Mouse (Mus musculus) lung, postnatal 0 days (tissue): ENCODE measurements around the gene Olfr1393. TPM values are rescaled to one million over a fixed set of nuclear protein-coding genes. Genes with fewer than 3 reads are reported as not detected.
A peak's percentile ranks its signal among the peaks of the same experiment; 100 is the strongest.

Source experiments
- ATAC-seq: fragments of 200-750 bp; cut with Nextera tagmentation; 2 replicates; pipeline ENCODE4 v1.8.0; 2017; ENCODE audit warnings: moderate library complexity
- DNase-seq: peaks from one replicate; pipeline ENCODE4 v3.0.0-alpha.2; 2016; ENCODE audit warnings: low spot score
- H3K27ac ChIP-seq: fragments of 300-500 bp; sonication (generic); 2 replicates; pipeline ENCODE4 v1.5.1; 2014; ENCODE audit warnings: antibody characterized with exemption, mild to moderate bottlenecking, low read length, mixed read lengths
- H3K27me3 ChIP-seq: fragments of 300-500 bp; sonication (generic); replicated peaks from 2 replicates; pipeline ENCODE4 v1.6.1; 2014; ENCODE audit warnings: low read length, mixed read lengths; ENCODE audit not compliant: insufficient read depth
- H3K36me3 ChIP-seq: fragments of 300-500 bp; sonication (generic); 2 replicates; pipeline ENCODE4 v1.6.1; 2014; ENCODE audit warnings: low read length, mixed read lengths; ENCODE audit not compliant: insufficient read depth
- H3K4me1 ChIP-seq: fragments of 300-500 bp; sonication (generic); 2 replicates; pipeline ENCODE4 v1.6.1; 2014; ENCODE audit warnings: antibody characterized with exemption, low read depth, low read length, mixed read lengths; ENCODE audit not compliant: insufficient read depth
- H3K4me2 ChIP-seq: fragments of 300-500 bp; sonication (generic); replicated peaks from 2 replicates; pipeline ENCODE4 v1.6.1; 2014; ENCODE audit warnings: low read depth, mild to moderate bottlenecking, low read length, moderate library complexity, mixed read lengths
- H3K4me3 ChIP-seq: fragments of 300-500 bp; sonication (generic); 2 replicates; pipeline ENCODE4 v1.5.1; 2014; ENCODE audit warnings: low read depth, low read length
- H3K9ac ChIP-seq: fragments of 300-500 bp; sonication (generic); replicated peaks from 2 replicates; pipeline ENCODE4 v1.6.1; 2014; ENCODE audit warnings: low read depth, mild to moderate bottlenecking
- H3K9me3 ChIP-seq: fragments of 300-500 bp; sonication (generic); 2 replicates; pipeline ENCODE4 v1.6.1; 2016; ENCODE audit warnings: low read length, mixed read lengths
- CTCF ChIP-seq: IDR thresholded peaks from 2 replicates; pipeline ENCODE4 v1.5.1; 2016; ENCODE audit warnings: antibody characterized with exemption, mild to moderate bottlenecking
- EP300 ChIP-seq: IDR thresholded peaks from 2 replicates; pipeline ENCODE4 v1.6.1; 2016; ENCODE audit warnings: antibody characterized with exemption, mild to moderate bottlenecking, control low read depth
- WGBS: fragments of 180-500 bp; shearing (Covaris S2); extraction: QIAGEN DNeasy Blood & Tissue Kit; methylation state at CpG from one replicate; pipeline ENCODE4 v1.1.7; 2014; 5-methylcytosine and 5-hydroxymethylcytosine counted together
- polyA plus RNA-seq: library from polyadenylated mRNA; unstranded; fragments of >200 nt; fragmentation: Nextera tagmentation; extraction: Ambion mirVana; gene quantifications from 2 replicates; pipeline ENCODE4 v1.2.1, GENCODE M21; 2015

The Olfr1393 gene
- polyA plus RNA-seq, 1 experiment from 2014 or later: not detected

GRCm38 (mm10) chr11:49249811-49250421 lies 28.2 kb upstream of the Olfr1393 start:
- Histone ChIP-seq H3K36me3 (peaks cover 3% of the 10 kb centered on the region; the same call in 1 of the 2 replicates), H3K4me2 (peak overlapping the region; percentile 65), H3K9ac (peak overlapping the region; percentile 82), H3K27me3 (no peaks in the 10 kb centered on the region), H3K4me1 (peaks cover 41% of the 10 kb centered on the region), H3K4me3 (peak overlapping the region; percentile 66), H3K9me3 (no peaks in the 10 kb centered on the region), H3K27ac (peak overlapping the region; percentile 96)
- WGBS: 15% methylated on average over 10 of the region's 10 CpGs
- TF ChIP-seq EP300: no peak
- no peak for TF ChIP-seq CTCF
- no peak for ATAC-seq
- DNase-seq: peak; percentile 25

- TF ChIP-seq EP300: peak; percentile 61; the same call in 1 of the 2 replicates
- peak; percentile 67 for TF ChIP-seq CTCF
- Histone ChIP-seq H3K36me3 (peaks cover 6% of the 10 kb centered on the region; the same call in 1 of the 2 replicates), H3K4me3 (peak overlapping the region; percentile 66), H3K27me3 (no peaks in the 10 kb centered on the region), H3K4me2 (peak overlapping the region; percentile 65), H3K4me1 (peaks cover 37% of the 10 kb centered on the region), H3K27ac (peak overlapping the region; percentile 96), H3K9ac (peak overlapping the region; percentile 82), H3K9me3 (no peaks in the 10 kb centered on the region)
- peak; percentile 94 for ATAC-seq
- DNase-seq: peak; percentile 96
- 4% methylated on average over 40 of the region's 45 CpGs for WGBS
These were observed 27.4 kb upstream of the Olfr1393 start for GRCm38 (mm10) chr11:49250422-49251379.

- peak overlapping the region; percentile 65 for H3K4me2 ChIP-seq
- ATAC-seq (no peak), DNase-seq (no peak)
- H3K27me3 ChIP-seq: no peaks in the 10 kb centered on the region
- peak overlapping the region; percentile 82; the same call in 1 of the 2 replicates for H3K9ac ChIP-seq
- WGBS: 42% methylated on average over 7 of the region's 7 CpGs
- peak overlapping the region; percentile 96; the same call in 1 of the 2 replicates for H3K27ac ChIP-seq
- TF ChIP-seq EP300 (no peak), CTCF (no peak)
- peaks cover 37% of the 10 kb centered on the region for H3K4me1 ChIP-seq
- peak overlapping the region; percentile 66 for H3K4me3 ChIP-seq
- no peaks in the 10 kb centered on the region for H3K9me3 ChIP-seq
- H3K36me3 ChIP-seq: peaks cover 6% of the 10 kb centered on the region; the same call in 1 of the 2 replicates
These were observed 26.7 kb upstream of the Olfr1393 start for GRCm38 (mm10) chr11:49251380-49251761.

- H3K4me3 ChIP-seq: peak overlapping the region; percentile 66; the same call in 1 of the 2 replicates
These were observed 26.1 kb upstream of the Olfr1393 start for GRCm38 (mm10) chr11:49252048-49252447.

GRCm38 (mm10) chr11:49253035-49253434 lies 25.1 kb upstream of the Olfr1393 start:
- H3K4me2 ChIP-seq: peak overlapping the region; percentile 11
- peaks cover 26% of the 10 kb centered on the region for H3K4me1 ChIP-seq
- no peak overlapping the region for H3K9ac ChIP-seq
- ATAC-seq (no peak), DNase-seq (peak; percentile 26)
- H3K9me3 ChIP-seq: no peaks in the 10 kb centered on the region
- H3K27me3 ChIP-seq: no peaks in the 10 kb centered on the region
- peaks cover 6% of the 10 kb centered on the region; the same call in 1 of the 2 replicates for H3K36me3 ChIP-seq
- H3K4me3 ChIP-seq: no peak overlapping the region
- no peak overlapping the region for H3K27ac ChIP-seq
- TF ChIP-seq EP300 (no peak), CTCF (no peak)
- 54% methylated on average over 6 of the region's 6 CpGs for WGBS

More at GRCm38 (mm10) chr11:49252048-49252447, 26.1 kb upstream of the Olfr1393 start:
- Histone ChIP-seq H3K27me3 (no peaks in the 10 kb centered on the region), H3K4me1 (peaks cover 36% of the 10 kb centered on the region), H3K4me2 (peak overlapping the region; percentile 65), H3K9ac (0 out of 2 replicates have a peak overlapping the region, but pooled peaks have one; percentile 82), H3K27ac (no peak overlapping the region), H3K36me3 (peaks cover 6% of the 10 kb centered on the region; the same call in 1 of the 2 replicates), H3K9me3 (no peaks in the 10 kb centered on the region)
- DNase-seq (no peak), ATAC-seq (no peak)
- TF ChIP-seq EP300: no peak
- no peak for TF ChIP-seq CTCF
- 74% methylated on average over 5 of the region's 5 CpGs for WGBS

- TF ChIP-seq CTCF (no peak), EP300 (no peak)
- no peak for ATAC-seq
- Histone ChIP-seq H3K9ac (no peak overlapping the region), H3K9me3 (no peaks in the 10 kb centered on the region), H3K27me3 (no peaks in the 10 kb centered on the region), H3K4me2 (no peak overlapping the region), H3K4me3 (no peak overlapping the region), H3K27ac (no peak overlapping the region), H3K36me3 (peaks cover 24% of the 10 kb centered on the region), H3K4me1 (peaks cover 2% of the 10 kb centered on the region; the same call in 1 of the 2 replicates)
- no peak for DNase-seq
- WGBS: 69% methylated on average over 2 of the region's 2 CpGs
These were observed 18.8 kb upstream of the Olfr1393 start for GRCm38 (mm10) chr11:49259296-49259695.
